Mouse (Mus musculus): ENCODE results near the gene Nr2c1.

Gene Nr2c1

GRCm38 (mm10) chr10:94204973-94205372 is 57.1 kb downstream of the Nr2c1 start:
- DNase-seq (ENCODE audit: low read depth in 1 of 2, low spot score in 2 of 2) = no peak

GRCm38 (mm10) chr10:94210718-94211618 is 63.1 kb downstream of the Nr2c1 start:
- no peak for DNase-seq (ENCODE audit: low read depth in 1 of 2, low spot score in 2 of 2)

- DNase-seq (ENCODE audit: low read depth in 1 of 2, low spot score in 2 of 2) = no peak
Observed at GRCm38 (mm10) chr10:94211725-94212124, 63.9 kb downstream of the Nr2c1 start.

GRCm38 (mm10) chr10:94225026-94225750 is 77.4 kb downstream of the Nr2c1 start:
- no peak for DNase-seq (ENCODE audit: low read depth in 1 of 2, low spot score in 2 of 2)

GRCm38 (mm10) chr10:94230172-94230981 is 82.6 kb downstream of the Nr2c1 start:
- DNase-seq (ENCODE audit: low read depth in 1 of 2, low spot score in 2 of 2) = no peak

- DNase-seq (ENCODE audit: low read depth in 1 of 2, low spot score in 2 of 2) = no peak
Observed at GRCm38 (mm10) chr10:94231025-94231424, 83.2 kb downstream of the Nr2c1 start.

GRCm38 (mm10) chr10:94235200-94235599 is 87.4 kb downstream of the Nr2c1 start:
- no peak for DNase-seq (ENCODE audit: low read depth in 1 of 2, low spot score in 2 of 2)

- no peak for DNase-seq (ENCODE audit: low read depth in 1 of 2, low spot score in 2 of 2)
Observed at GRCm38 (mm10) chr10:94241346-94241745, 93.5 kb downstream of the Nr2c1 start.

Measured in monocyte, adult 2 months (primary cell).